Mouse (Mus musculus): Measurements from ENCODE around the gene Retreg3. TPM values are rescaled to one million over a fixed set of nuclear protein-coding genes. Genes with fewer than 3 reads are reported as not detected.

Retreg3 gene
- polyA plus RNA-seq, 1 experiment from 2014 or later, result 18.8 TPM

GRCm38 (mm10) chr11:101081659-101082058 lies 38.0 kb downstream of the Retreg3 start:
- Histone ChIP-seq H3K4me1 (ENCODE audit: insufficient read depth, low read depth, low read length) (peaks cover 14% of the 10 kb centered on the region), H3K9me3 (ENCODE audit: low read length) (no peaks in the 10 kb centered on the region), H3K27me3 (replicated peaks; ENCODE audit: insufficient read depth, low read length) (peaks cover 15% of the 10 kb centered on the region), H3K36me3 (ENCODE audit: insufficient read depth, low read length) (no peaks in the 10 kb centered on the region), H3K4me2 (replicated peaks; ENCODE audit: low read depth, low read length) (peak overlapping the region; percentile 90), H3K4me3 (ENCODE audit: low read depth, low read length) (peak overlapping the region; percentile 56), H3K27ac (ENCODE audit: low read length) (peak overlapping the region; percentile 92), H3K9ac (replicated peaks; ENCODE audit: low read depth) (0 out of 2 replicates have a peak overlapping the region, but pooled peaks have one; percentile 6)
- no peak for TF ChIP-seq EP300 (IDR thresholded peaks at IDR 0.05)
- no peak for TF ChIP-seq CTCF (IDR thresholded peaks at IDR 0.05)
- DNase-seq (ENCODE audit: low spot score) (peak; percentile 26), ATAC-seq (no peak)
- 5% methylated on average over 10 of the region's 10 CpGs for WGBS

GRCm38 (mm10) chr11:101080421-101080820 lies 39.3 kb downstream of the Retreg3 start:
- ATAC-seq (no peak), DNase-seq (ENCODE audit: low spot score) (no peak)
- no peak overlapping the region for H3K4me3 ChIP-seq (ENCODE audit: low read depth, low read length)
- TF ChIP-seq EP300 (IDR thresholded peaks at IDR 0.05) (no peak), CTCF (IDR thresholded peaks at IDR 0.05) (no peak)
- H3K27ac ChIP-seq (ENCODE audit: low read length), result no peak overlapping the region
- no peaks in the 10 kb centered on the region for H3K36me3 ChIP-seq (ENCODE audit: insufficient read depth, low read length)
- H3K4me1 ChIP-seq (ENCODE audit: insufficient read depth, low read depth, low read length), result peaks cover 8% of the 10 kb centered on the region
- no peaks in the 10 kb centered on the region for H3K9me3 ChIP-seq (ENCODE audit: low read length)
- H3K9ac ChIP-seq (replicated peaks; ENCODE audit: low read depth), result no peak overlapping the region
- no peak overlapping the region for H3K4me2 ChIP-seq (replicated peaks; ENCODE audit: low read depth, low read length)
- WGBS, result 71% methylated on average over 5 of the region's 5 CpGs
- H3K27me3 ChIP-seq (replicated peaks; ENCODE audit: insufficient read depth, low read length), result peaks cover 15% of the 10 kb centered on the region

GRCm38 (mm10) chr11:101079746-101080145 lies 39.9 kb downstream of the Retreg3 start:
- WGBS, result 4% methylated on average over 27 of the region's 27 CpGs
- H3K36me3 ChIP-seq (ENCODE audit: insufficient read depth, low read length), result no peaks in the 10 kb centered on the region
- no peak for ATAC-seq
- no peak overlapping the region for H3K4me3 ChIP-seq (ENCODE audit: low read depth, low read length)
- TF ChIP-seq EP300 (IDR thresholded peaks at IDR 0.05) (no peak), CTCF (IDR thresholded peaks at IDR 0.05) (no peak)
- no peaks in the 10 kb centered on the region for H3K9me3 ChIP-seq (ENCODE audit: low read length)
- H3K4me1 ChIP-seq (ENCODE audit: insufficient read depth, low read depth, low read length), result peaks cover 8% of the 10 kb centered on the region
- H3K9ac ChIP-seq (replicated peaks; ENCODE audit: low read depth), result no peak overlapping the region
- H3K4me2 ChIP-seq (replicated peaks; ENCODE audit: low read depth, low read length), result no peak overlapping the region
- no peak for DNase-seq (ENCODE audit: low spot score)
- peaks cover 15% of the 10 kb centered on the region for H3K27me3 ChIP-seq (replicated peaks; ENCODE audit: insufficient read depth, low read length)
- no peak overlapping the region for H3K27ac ChIP-seq (ENCODE audit: low read length)

- Histone ChIP-seq H3K9me3 (ENCODE audit: low read length) (no peaks in the 10 kb centered on the region), H3K27me3 (replicated peaks; ENCODE audit: insufficient read depth, low read length) (peaks cover 15% of the 10 kb centered on the region), H3K4me3 (ENCODE audit: low read depth, low read length) (no peak within 1 kb of the TSS), H3K4me1 (ENCODE audit: insufficient read depth, low read depth, low read length) (peaks cover 3% of the 10 kb centered on the region), H3K9ac (replicated peaks; ENCODE audit: low read depth) (no peak within 1 kb of the TSS), H3K4me2 (replicated peaks; ENCODE audit: low read depth, low read length) (no peak within 1 kb of the TSS), H3K27ac (ENCODE audit: low read length) (no peak within 1 kb of the TSS), H3K36me3 (ENCODE audit: insufficient read depth, low read length) (no peaks in the 10 kb centered on the region)
- TF ChIP-seq EP300 (IDR thresholded peaks at IDR 0.05), result no peak
- no peak for TF ChIP-seq CTCF (IDR thresholded peaks at IDR 0.05)
- WGBS, result 72% methylated on average over 9 of the region's 9 CpGs
- DNase-seq (ENCODE audit: low spot score) (no peak), ATAC-seq (no peak)
Observed at GRCm38 (mm10) chr11:101078121-101078520, 41.6 kb downstream of the Retreg3 start, which contains the start of gene Hsd17b1. Gene Hsd17b1 (plus strand): TSS chr11:101078411.

- ATAC-seq, result no peak
- H3K36me3 ChIP-seq (ENCODE audit: insufficient read depth, low read length), result no peaks in the 10 kb centered on the region
- WGBS, result 66% methylated on average over 14 of the region's 14 CpGs
- no peak overlapping the region for H3K9ac ChIP-seq (replicated peaks; ENCODE audit: low read depth)
- TF ChIP-seq EP300 (IDR thresholded peaks at IDR 0.05) (no peak), CTCF (IDR thresholded peaks at IDR 0.05) (no peak)
- H3K4me1 ChIP-seq (ENCODE audit: insufficient read depth, low read depth, low read length), result 0 out of 2 replicates have a peak, but pooled peaks cover 3% of the 10 kb centered on the region
- no peak for DNase-seq (ENCODE audit: low spot score)
- H3K4me3 ChIP-seq (ENCODE audit: low read depth, low read length), result no peak overlapping the region
- H3K4me2 ChIP-seq (replicated peaks; ENCODE audit: low read depth, low read length), result no peak overlapping the region
- no peaks in the 10 kb centered on the region for H3K27me3 ChIP-seq (replicated peaks; ENCODE audit: insufficient read depth, low read length)
- H3K27ac ChIP-seq (ENCODE audit: low read length), result no peak overlapping the region
- no peaks in the 10 kb centered on the region for H3K9me3 ChIP-seq (ENCODE audit: low read length)
Observed at GRCm38 (mm10) chr11:101071810-101072428, 47.8 kb downstream of the Retreg3 start.

GRCm38 (mm10) chr11:101070987-101071386 lies 48.7 kb downstream of the Retreg3 start:
- ATAC-seq, result no peak
- H3K9ac ChIP-seq (replicated peaks; ENCODE audit: low read depth), result no peak overlapping the region

More at GRCm38 (mm10) chr11:101070987-101071386, 48.7 kb downstream of the Retreg3 start:
- 72% methylated on average over 6 of the region's 6 CpGs for WGBS
- H3K4me3 ChIP-seq (ENCODE audit: low read depth, low read length), result no peak overlapping the region
- TF ChIP-seq CTCF (IDR thresholded peaks at IDR 0.05) (no peak), EP300 (IDR thresholded peaks at IDR 0.05) (no peak)
- H3K9me3 ChIP-seq (ENCODE audit: low read length), result no peaks in the 10 kb centered on the region
- DNase-seq (ENCODE audit: low spot score), result no peak
- no peak overlapping the region for H3K27ac ChIP-seq (ENCODE audit: low read length)
- H3K4me2 ChIP-seq (replicated peaks; ENCODE audit: low read depth, low read length), result no peak overlapping the region
- H3K4me1 ChIP-seq (ENCODE audit: insufficient read depth, low read depth, low read length), result 0 out of 2 replicates have a peak, but pooled peaks cover 3% of the 10 kb centered on the region
- no peaks in the 10 kb centered on the region for H3K27me3 ChIP-seq (replicated peaks; ENCODE audit: insufficient read depth, low read length)
- no peaks in the 10 kb centered on the region for H3K36me3 ChIP-seq (ENCODE audit: insufficient read depth, low read length)

Measured in lung, postnatal 0 days (tissue).